Mouse (Mus musculus): ENCODE measurements at regions not wholly inside any gene's neighbourhood (a gene's known extent, or its start where the extent isn't known, plus 50 kb on each side); places are given as distances from the start of the nearest gene placed in this dataset.

DNA sequence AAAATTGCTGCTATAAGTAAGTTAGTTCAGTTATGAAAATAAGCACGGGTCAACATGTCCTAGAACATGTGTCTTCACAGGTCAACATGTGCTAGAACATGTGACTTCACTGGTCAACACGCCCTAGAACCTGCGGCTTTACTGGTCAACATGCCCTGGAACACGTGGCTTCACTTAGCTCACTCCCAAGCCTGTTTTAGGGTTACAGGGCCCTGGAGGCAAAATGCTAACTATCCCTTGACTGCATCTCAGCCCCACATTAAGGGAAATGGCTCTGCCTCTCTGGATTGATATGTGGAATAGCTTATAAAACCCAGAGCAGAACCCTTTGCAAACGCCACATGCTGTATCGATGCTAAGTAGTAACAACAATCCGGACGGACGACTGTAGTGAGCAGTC lies 67.8 kb downstream of the Nkx6-1 start:
- Histone ChIP-seq H3K4me3 (ENCODE audit: control insufficient read depth, low read depth, low read length) (no peak overlapping the region), H3K4me1 (ENCODE audit: control insufficient read depth, insufficient read depth, low read length) (no peaks in the 10 kb centered on the region), H3K27me3 (ENCODE audit: control insufficient read depth, insufficient read depth, low read length) (no peaks in the 10 kb centered on the region), H3K36me3 (ENCODE audit: control insufficient read depth, insufficient read depth, low read length) (no peaks in the 10 kb centered on the region), H3K27ac (ENCODE audit: control insufficient read depth, insufficient read depth, low read depth, low read length) (no peak overlapping the region)
- TF ChIP-seq CTCF (IDR thresholded peaks at IDR 0.05; ENCODE audit: control insufficient read depth, insufficient read depth, insufficient replicate concordance, low read depth, low read length), result no peak
- TF ChIP-seq POLR2A (IDR thresholded peaks at IDR 0.05; ENCODE audit: control insufficient read depth, low read depth, low read length), result no peak

DNA sequence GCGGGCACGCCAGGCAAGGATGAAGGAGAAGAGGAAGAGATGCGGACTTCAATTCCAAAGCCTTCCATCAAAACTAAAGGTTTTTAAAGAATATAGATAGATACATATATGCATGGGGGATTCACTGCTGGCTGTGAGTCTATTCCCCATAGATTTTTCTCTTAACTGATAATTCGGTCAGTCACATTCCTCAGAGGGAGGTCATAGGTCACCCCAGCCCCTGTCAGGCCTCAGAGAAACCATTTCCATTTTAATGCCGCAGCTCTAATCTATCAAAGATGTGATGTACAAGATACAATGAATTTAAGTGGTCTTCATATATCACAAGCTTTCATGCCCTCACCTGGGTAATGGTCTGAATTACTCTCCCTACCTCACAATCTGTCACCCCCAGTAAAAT lies 73.6 kb downstream of the Nkx6-1 start:
- Histone ChIP-seq H3K4me1 (ENCODE audit: control insufficient read depth, insufficient read depth, low read length) (no peaks in the 10 kb centered on the region), H3K36me3 (ENCODE audit: control insufficient read depth, insufficient read depth, low read length) (no peaks in the 10 kb centered on the region), H3K4me3 (ENCODE audit: control insufficient read depth, low read depth, low read length) (no peak overlapping the region), H3K27me3 (ENCODE audit: control insufficient read depth, insufficient read depth, low read length) (no peaks in the 10 kb centered on the region), H3K27ac (ENCODE audit: control insufficient read depth, insufficient read depth, low read depth, low read length) (no peak overlapping the region)
- no peak for TF ChIP-seq POLR2A (IDR thresholded peaks at IDR 0.05; ENCODE audit: control insufficient read depth, low read depth, low read length)
- TF ChIP-seq CTCF (IDR thresholded peaks at IDR 0.05; ENCODE audit: control insufficient read depth, insufficient read depth, insufficient replicate concordance, low read depth, low read length), result no peak

DNA sequence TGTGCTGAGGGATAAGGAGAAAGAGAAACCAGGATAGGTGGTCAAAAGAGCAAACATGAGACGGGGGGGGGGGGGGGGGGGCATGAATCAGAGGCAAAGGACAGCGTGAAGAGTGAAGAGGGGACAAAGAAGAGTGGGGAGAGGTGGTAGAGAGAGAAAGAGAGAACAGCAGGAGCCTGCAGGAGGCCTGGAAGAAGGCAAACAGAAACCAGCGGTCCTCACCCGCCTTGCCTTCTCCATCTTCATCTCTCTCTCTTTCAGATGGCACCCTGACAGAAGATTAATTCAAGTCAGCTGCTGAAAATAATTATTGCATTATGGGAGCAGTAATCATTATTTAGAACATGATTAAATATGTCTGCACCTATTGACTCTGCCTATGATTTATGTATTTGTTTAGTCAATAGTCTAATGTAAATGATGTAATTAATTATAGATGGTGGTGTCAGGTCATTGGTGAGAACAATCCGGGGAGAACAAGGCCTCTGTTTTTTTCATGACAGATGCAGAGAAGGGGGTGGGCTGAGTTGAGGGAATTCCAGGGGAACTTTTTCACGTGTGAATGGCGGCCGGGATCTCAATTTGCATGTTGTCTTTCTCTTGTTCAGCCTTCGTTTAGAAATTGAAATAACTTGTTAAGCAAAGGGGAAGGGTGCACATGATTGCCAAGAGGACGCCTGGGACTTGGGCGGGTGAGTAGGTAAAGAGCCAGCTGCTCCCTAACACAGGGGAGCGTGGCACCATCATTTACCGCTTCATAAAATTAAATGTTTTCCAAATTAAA lies 74.3 kb downstream of the Nkx6-1 start:
- no peaks in the 10 kb centered on the region for H3K36me3 ChIP-seq (ENCODE audit: control insufficient read depth, insufficient read depth, low read length)
- TF ChIP-seq CTCF (IDR thresholded peaks at IDR 0.05; ENCODE audit: control insufficient read depth, insufficient read depth, insufficient replicate concordance, low read depth, low read length) (no peak), POLR2A (IDR thresholded peaks at IDR 0.05; ENCODE audit: control insufficient read depth, low read depth, low read length) (no peak)
- H3K27ac ChIP-seq (ENCODE audit: control insufficient read depth, insufficient read depth, low read depth, low read length), result no peak overlapping the region
- no peak overlapping the region for H3K4me3 ChIP-seq (ENCODE audit: control insufficient read depth, low read depth, low read length)
- no peaks in the 10 kb centered on the region for H3K27me3 ChIP-seq (ENCODE audit: control insufficient read depth, insufficient read depth, low read length)
- H3K4me1 ChIP-seq (ENCODE audit: control insufficient read depth, insufficient read depth, low read length), result no peaks in the 10 kb centered on the region

DNA sequence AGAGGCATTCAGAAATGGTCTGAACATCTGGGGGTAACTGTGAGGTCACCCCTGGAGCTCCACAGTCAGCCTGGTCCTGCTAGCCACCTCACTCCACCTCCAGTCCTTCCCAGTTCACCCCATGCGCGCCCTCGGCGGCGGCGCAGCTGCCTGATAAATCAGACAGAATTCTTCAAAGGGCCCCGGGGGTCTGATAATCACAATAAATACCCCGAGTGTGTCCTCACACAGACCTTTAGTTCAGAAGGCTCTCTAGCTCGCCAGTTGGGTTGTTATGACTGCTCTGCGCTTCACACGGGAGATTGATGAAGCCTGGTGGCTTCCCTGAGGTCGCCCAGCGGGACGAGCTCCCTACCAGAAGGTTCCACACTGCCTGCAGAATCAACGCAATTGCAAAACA lies 91.8 kb downstream of the Nkx6-1 start:
- Histone ChIP-seq H3K27ac (ENCODE audit: control insufficient read depth, insufficient read depth, low read depth, low read length) (no peak overlapping the region), H3K36me3 (ENCODE audit: control insufficient read depth, insufficient read depth, low read length) (no peaks in the 10 kb centered on the region), H3K27me3 (ENCODE audit: control insufficient read depth, insufficient read depth, low read length) (no peaks in the 10 kb centered on the region), H3K4me3 (ENCODE audit: control insufficient read depth, low read depth, low read length) (no peak overlapping the region), H3K4me1 (ENCODE audit: control insufficient read depth, insufficient read depth, low read length) (peaks cover 8% of the 10 kb centered on the region)
- TF ChIP-seq CTCF (IDR thresholded peaks at IDR 0.05; ENCODE audit: control insufficient read depth, insufficient read depth, insufficient replicate concordance, low read depth, low read length), result no peak
- no peak for TF ChIP-seq POLR2A (IDR thresholded peaks at IDR 0.05; ENCODE audit: control insufficient read depth, low read depth, low read length)

DNA sequence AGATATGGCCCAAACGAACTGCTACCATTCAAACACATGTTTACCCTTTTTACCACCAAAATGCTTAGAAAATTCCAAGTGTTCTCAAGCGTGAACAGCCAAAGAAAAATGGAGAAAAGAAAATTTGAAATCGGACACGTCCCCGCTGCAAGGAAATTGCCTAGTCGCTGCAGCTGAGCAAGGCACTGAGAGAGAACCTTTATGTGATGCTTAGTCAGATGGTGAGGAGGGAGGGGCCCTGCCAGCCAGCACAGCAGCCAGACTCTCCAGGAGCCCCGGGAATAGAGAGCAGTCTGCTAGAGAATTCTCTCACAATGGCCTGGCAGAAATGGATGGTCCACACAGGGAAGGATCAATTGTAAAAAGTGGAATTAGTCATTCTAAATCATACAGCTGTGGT lies 99.0 kb downstream of the Nkx6-1 start:
- Histone ChIP-seq H3K27me3 (ENCODE audit: control insufficient read depth, insufficient read depth, low read length) (no peaks in the 10 kb centered on the region), H3K4me1 (ENCODE audit: control insufficient read depth, insufficient read depth, low read length) (no peaks in the 10 kb centered on the region), H3K4me3 (ENCODE audit: control insufficient read depth, low read depth, low read length) (no peak overlapping the region), H3K36me3 (ENCODE audit: control insufficient read depth, insufficient read depth, low read length) (no peaks in the 10 kb centered on the region), H3K27ac (ENCODE audit: control insufficient read depth, insufficient read depth, low read depth, low read length) (no peak overlapping the region)
- no peak for TF ChIP-seq CTCF (IDR thresholded peaks at IDR 0.05; ENCODE audit: control insufficient read depth, insufficient read depth, insufficient replicate concordance, low read depth, low read length)
- no peak for TF ChIP-seq POLR2A (IDR thresholded peaks at IDR 0.05; ENCODE audit: control insufficient read depth, low read depth, low read length)

DNA sequence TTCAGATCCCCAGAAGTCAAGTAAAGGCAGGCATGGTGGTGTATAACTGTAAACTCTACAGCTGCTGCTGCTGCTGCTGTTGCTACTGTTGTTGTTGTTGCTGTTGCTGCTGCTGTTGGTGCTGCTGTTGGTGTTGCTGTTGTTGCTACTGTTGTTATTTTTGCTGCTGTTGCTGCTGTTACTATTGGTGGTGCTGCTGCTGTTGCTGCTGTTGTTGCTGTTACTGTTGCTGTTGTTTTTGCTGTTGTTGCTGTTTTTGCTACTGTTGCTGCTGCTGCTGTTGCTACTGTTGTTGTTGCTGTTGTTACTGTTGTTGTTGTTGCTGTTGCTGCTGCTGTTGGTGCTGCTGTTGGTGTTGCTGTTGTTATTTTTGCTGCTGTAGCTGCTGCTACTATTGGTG lies 104.4 kb downstream of the Nkx6-1 start:
- Histone ChIP-seq H3K4me3 (ENCODE audit: control insufficient read depth, low read depth, low read length) (no peak overlapping the region), H3K36me3 (ENCODE audit: control insufficient read depth, insufficient read depth, low read length) (no peaks in the 10 kb centered on the region), H3K27ac (ENCODE audit: control insufficient read depth, insufficient read depth, low read depth, low read length) (no peak overlapping the region), H3K27me3 (ENCODE audit: control insufficient read depth, insufficient read depth, low read length) (no peaks in the 10 kb centered on the region), H3K4me1 (ENCODE audit: control insufficient read depth, insufficient read depth, low read length) (no peaks in the 10 kb centered on the region)
- TF ChIP-seq CTCF (IDR thresholded peaks at IDR 0.05; ENCODE audit: control insufficient read depth, insufficient read depth, insufficient replicate concordance, low read depth, low read length) (no peak), POLR2A (IDR thresholded peaks at IDR 0.05; ENCODE audit: control insufficient read depth, low read depth, low read length) (no peak)

DNA sequence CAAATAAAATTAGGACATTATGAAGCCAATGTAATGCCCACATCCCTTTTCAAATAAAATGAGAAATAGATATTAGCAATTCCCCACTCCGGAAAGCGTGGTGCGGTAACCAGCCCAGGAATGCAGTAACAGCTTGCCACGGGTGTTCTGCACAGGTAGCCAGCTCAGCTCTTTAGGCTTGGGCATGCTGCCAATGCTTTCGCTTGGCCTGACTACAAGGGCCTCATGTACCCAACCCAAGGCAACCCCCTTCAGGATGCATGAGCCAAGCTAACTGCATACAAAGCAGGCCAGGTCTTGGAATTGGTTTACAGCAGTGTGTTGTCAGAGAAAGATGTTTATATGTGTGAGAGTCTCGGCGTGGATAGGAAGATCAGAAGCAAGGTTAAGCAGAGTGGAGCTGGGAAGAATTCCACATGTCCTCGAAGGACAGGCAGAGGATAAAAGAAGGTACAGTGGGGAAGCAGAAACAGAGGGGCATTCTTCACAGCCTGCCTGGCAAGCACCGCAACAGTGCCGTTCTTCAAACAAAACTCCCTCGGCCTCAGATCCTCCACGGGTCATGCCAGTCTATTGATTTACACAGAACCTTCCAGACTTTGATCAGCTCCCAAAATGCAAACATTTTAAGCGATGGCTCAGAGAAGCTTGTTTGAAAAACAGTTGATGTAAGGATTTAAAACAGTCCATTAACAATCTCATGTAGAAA lies 106.4 kb downstream of the Nkx6-1 start:
- no peak for TF ChIP-seq CTCF (IDR thresholded peaks at IDR 0.05; ENCODE audit: control insufficient read depth, insufficient read depth, insufficient replicate concordance, low read depth, low read length)
- TF ChIP-seq POLR2A (IDR thresholded peaks at IDR 0.05; ENCODE audit: control insufficient read depth, low read depth, low read length), result no peak
- H3K4me3 ChIP-seq (ENCODE audit: control insufficient read depth, low read depth, low read length), result no peak overlapping the region
- no peaks in the 10 kb centered on the region for H3K36me3 ChIP-seq (ENCODE audit: control insufficient read depth, insufficient read depth, low read length)
- H3K27ac ChIP-seq (ENCODE audit: control insufficient read depth, insufficient read depth, low read depth, low read length), result no peak overlapping the region
- H3K4me1 ChIP-seq (ENCODE audit: control insufficient read depth, insufficient read depth, low read length), result no peaks in the 10 kb centered on the region
- H3K27me3 ChIP-seq (ENCODE audit: control insufficient read depth, insufficient read depth, low read length), result no peaks in the 10 kb centered on the region
